Mouse (Mus musculus): ENCODE results near the gene Dmap1. TPM values are rescaled to one million over a fixed set of nuclear protein-coding genes. Genes with fewer than 3 reads are reported as not detected.

Dmap1 gene
- polyA plus RNA-seq (2014; fragmentation: Illumina TruSeq; extraction: RNeasy Lipid Tissue Mini Kit (QIAGEN cat#74804); ENCODE audit: low read depth, low replicate concordance): 1.2 TPM

DNA sequence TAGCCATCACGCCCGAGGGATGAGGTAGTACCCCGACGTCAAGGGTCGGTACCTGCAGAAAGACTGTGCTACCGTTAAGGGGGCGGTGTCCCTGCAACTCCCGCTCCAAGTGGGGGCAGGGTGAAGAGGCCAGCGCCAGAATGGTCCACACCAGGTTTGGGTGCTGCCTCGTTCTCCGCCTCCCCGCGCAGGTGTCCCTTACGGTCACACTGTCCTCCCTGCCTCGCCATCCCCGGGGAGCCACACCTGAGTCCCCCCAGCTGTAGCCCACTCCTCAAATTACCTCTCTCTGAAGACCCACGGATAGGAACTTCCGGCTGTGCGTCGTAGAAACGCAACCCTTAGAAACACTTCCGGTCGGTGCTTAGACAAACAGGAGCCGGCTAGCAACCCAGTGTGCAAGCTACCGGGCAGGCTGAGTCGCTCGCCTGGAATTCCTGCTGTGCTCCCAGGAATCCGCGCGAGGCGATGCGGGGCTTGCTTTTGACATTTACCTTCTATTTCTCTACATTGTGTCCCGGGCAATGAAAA, at the start of gene Dmap1:
Gene Dmap1, minus strand, starts transcription at position 343 of the 531 bp plus-strand sequence.

GRCm38 (mm10) chr4:117724112-117724511, 42.0 kb upstream of the Dmap1 start, which contains the start of gene Gm12845:
Gm12845 (plus strand) TSS chr4:117724412.

Other genes with a start within 250 kb of the Dmap1 start
- gene Rnf220, start 185.2 kb downstream of the Dmap1 start, polyA plus RNA-seq (2014; fragmentation: Illumina TruSeq; extraction: RNeasy Lipid Tissue Mini Kit (QIAGEN cat#74804); ENCODE audit: low read depth, low replicate concordance): 3.6 TPM
- gene Eri3, start 131.9 kb downstream of the Dmap1 start, polyA plus RNA-seq (2014; fragmentation: Illumina TruSeq; extraction: RNeasy Lipid Tissue Mini Kit (QIAGEN cat#74804); ENCODE audit: low read depth, low replicate concordance): 8.1 TPM
- not detected for gene Gm12845, start 42.1 kb upstream of the Dmap1 start, polyA plus RNA-seq (2014; fragmentation: Illumina TruSeq; extraction: RNeasy Lipid Tissue Mini Kit (QIAGEN cat#74804); ENCODE audit: low read depth, low replicate concordance)
- not detected for gene Klf17, start 83.4 kb upstream of the Dmap1 start, polyA plus RNA-seq (2014; fragmentation: Illumina TruSeq; extraction: RNeasy Lipid Tissue Mini Kit (QIAGEN cat#74804); ENCODE audit: low read depth, low replicate concordance)
- gene Slc6a9, start 152.2 kb upstream of the Dmap1 start, polyA plus RNA-seq (2014; fragmentation: Illumina TruSeq; extraction: RNeasy Lipid Tissue Mini Kit (QIAGEN cat#74804); ENCODE audit: low read depth, low replicate concordance): 3.1 TPM
- gene Ccdc24, start 190.3 kb upstream of the Dmap1 start, polyA plus RNA-seq (2014; fragmentation: Illumina TruSeq; extraction: RNeasy Lipid Tissue Mini Kit (QIAGEN cat#74804); ENCODE audit: low read depth, low replicate concordance): not detected
- gene B4galt2, start 201.2 kb upstream of the Dmap1 start, polyA plus RNA-seq (2014; fragmentation: Illumina TruSeq; extraction: RNeasy Lipid Tissue Mini Kit (QIAGEN cat#74804); ENCODE audit: low read depth, low replicate concordance): not detected
- 37.1 TPM for gene Atp6v0b, start 205.1 kb upstream of the Dmap1 start, polyA plus RNA-seq (2014; fragmentation: Illumina TruSeq; extraction: RNeasy Lipid Tissue Mini Kit (QIAGEN cat#74804); ENCODE audit: low read depth, low replicate concordance)
- gene Dph2, start 209.8 kb upstream of the Dmap1 start, polyA plus RNA-seq (2014; fragmentation: Illumina TruSeq; extraction: RNeasy Lipid Tissue Mini Kit (QIAGEN cat#74804); ENCODE audit: low read depth, low replicate concordance): 1.2 TPM
- 2.3 TPM for gene Ipo13, start 232.7 kb upstream of the Dmap1 start, polyA plus RNA-seq (2014; fragmentation: Illumina TruSeq; extraction: RNeasy Lipid Tissue Mini Kit (QIAGEN cat#74804); ENCODE audit: low read depth, low replicate concordance)
- gene Artn, start 247.5 kb upstream of the Dmap1 start, polyA plus RNA-seq (2014; fragmentation: Illumina TruSeq; extraction: RNeasy Lipid Tissue Mini Kit (QIAGEN cat#74804); ENCODE audit: low read depth, low replicate concordance): not detected